34 mouse cellular contexts compared by ENCODE assay signal in the genomic region with DNA sequence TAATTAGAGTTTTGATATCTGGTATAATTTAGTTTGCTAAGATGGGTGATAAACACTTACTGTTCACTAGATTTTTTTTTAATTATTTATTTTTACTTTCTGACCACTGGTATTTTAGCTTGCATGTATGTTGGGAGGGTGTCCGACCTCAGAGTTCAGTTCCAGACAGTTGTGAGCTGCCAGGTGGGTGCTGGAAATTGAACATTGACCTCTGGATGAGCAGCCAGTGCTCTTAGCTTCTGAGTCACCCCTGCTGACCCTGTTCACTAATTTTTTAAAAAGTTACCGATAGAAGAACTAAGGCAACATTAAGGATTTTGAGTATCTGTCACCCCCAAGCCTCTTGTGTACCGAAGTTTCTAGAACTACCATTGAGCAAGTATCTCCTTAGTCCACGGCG. TPM values are rescaled to one million over a fixed set of nuclear protein-coding genes. Genes with fewer than 3 reads are reported as not detected.
"Had no signal": no experiment of that assay in that cellular context is flagged by ENCODE, and none has a peak within 500 bp of the region (broad histone marks: within the 10 kb centered on the region; RNA-seq: fewer than 3 reads in every experiment).

No protein-coding gene starts in this region.

- H3K9ac ChIP-seq: limb, embryonic 12.5 days; limb, embryonic 13.5 days; limb, embryonic 15.5 days; liver, embryonic 12.5 days; liver, embryonic 13.5 days; liver, embryonic 14.5 days; liver, embryonic 15.5 days; liver, postnatal 0 days; lung, embryonic 14.5 days; lung, embryonic 15.5 days; midbrain, embryonic 12.5 days; midbrain, embryonic 13.5 days; midbrain, embryonic 15.5 days; neural tube, embryonic 12.5 days; neural tube, embryonic 13.5 days had no signal

- DNase-seq: left cerebral cortex, postnatal 4 days; liver, embryonic 13.5 days; liver, postnatal 0 days; lung, adult 18-20 months; lung, adult 2 months; lung, embryonic 14.5 days; lung, postnatal 10 days; lung, postnatal 14 days; lung, postnatal 36 days; lung, postnatal 4 days; midbrain, embryonic 14.5 days had no signal

- H3K4me3 ChIP-seq: limb, embryonic 10.5 days; limb, embryonic 12.5 days; limb, embryonic 13.5 days; limb, embryonic 15.5 days; liver, embryonic 12.5 days; liver, embryonic 13.5 days; liver, embryonic 15.5 days; lung, embryonic 15.5 days; megakaryocyte, embryonic 14.5 days; midbrain, embryonic 10.5 days; midbrain, embryonic 12.5 days; midbrain, embryonic 13.5 days; midbrain, embryonic 15.5 days; myocyte; neural tube, embryonic 12.5 days; neural tube, embryonic 13.5 days had no signal

- H3K4me1 ChIP-seq: limb, embryonic 10.5 days; limb, embryonic 12.5 days; limb, embryonic 13.5 days; limb, embryonic 15.5 days; liver, embryonic 13.5 days; lung, embryonic 15.5 days; midbrain, embryonic 10.5 days; midbrain, embryonic 12.5 days; midbrain, embryonic 13.5 days; midbrain, embryonic 15.5 days; neural tube, embryonic 12.5 days; neural tube, embryonic 13.5 days had no signal

- H3K36me3 ChIP-seq: limb, embryonic 10.5 days; limb, embryonic 12.5 days; limb, embryonic 13.5 days; limb, embryonic 15.5 days; liver, embryonic 12.5 days; liver, embryonic 13.5 days; liver, embryonic 15.5 days; lung, embryonic 15.5 days; midbrain, embryonic 10.5 days; midbrain, embryonic 12.5 days; midbrain, embryonic 13.5 days; midbrain, embryonic 15.5 days; neural tube, embryonic 13.5 days had no signal

- H3K27ac ChIP-seq: limb, embryonic 10.5 days; limb, embryonic 12.5 days; limb, embryonic 13.5 days; limb, embryonic 15.5 days; liver, embryonic 12.5 days; liver, embryonic 13.5 days; liver, embryonic 14.5 days; liver, embryonic 15.5 days; lung, embryonic 15.5 days; macrophage; midbrain, embryonic 10.5 days; midbrain, embryonic 12.5 days; midbrain, embryonic 13.5 days; midbrain, embryonic 15.5 days; neural tube, embryonic 12.5 days; neural tube, embryonic 13.5 days had no signal

- H3K9me3 ChIP-seq: limb, embryonic 10.5 days; limb, embryonic 12.5 days; limb, embryonic 13.5 days; limb, embryonic 15.5 days; liver, embryonic 12.5 days; liver, embryonic 13.5 days; liver, embryonic 15.5 days; lung, embryonic 15.5 days; megakaryocyte, embryonic 14.5 days; midbrain, embryonic 10.5 days; midbrain, embryonic 12.5 days; midbrain, embryonic 13.5 days; midbrain, embryonic 15.5 days; neural tube, embryonic 12.5 days; neural tube, embryonic 13.5 days had no signal

- ATAC-seq: liver, embryonic 12.5 days; liver, postnatal 0 days; lung, postnatal 0 days; midbrain, embryonic 13.5 days; midbrain, embryonic 15.5 days; midbrain, embryonic 16.5 days had no signal

- H3K4me2 ChIP-seq: limb, embryonic 12.5 days; limb, embryonic 13.5 days; limb, embryonic 15.5 days; liver, embryonic 11.5 days; liver, embryonic 12.5 days; liver, embryonic 13.5 days; liver, embryonic 15.5 days; lung, embryonic 14.5 days; lung, embryonic 15.5 days; midbrain, embryonic 11.5 days; midbrain, embryonic 12.5 days; midbrain, embryonic 13.5 days; midbrain, embryonic 15.5 days; neural tube, embryonic 12.5 days; neural tube, embryonic 13.5 days had no signal

- H3K27me3 ChIP-seq: limb, embryonic 12.5 days; limb, embryonic 13.5 days; limb, embryonic 15.5 days; liver, embryonic 12.5 days; liver, embryonic 13.5 days; liver, embryonic 15.5 days; lung, embryonic 15.5 days; midbrain, embryonic 12.5 days; midbrain, embryonic 13.5 days; midbrain, embryonic 15.5 days; neural tube, embryonic 12.5 days; neural tube, embryonic 13.5 days had no signal

RNA-seq across cellular contexts. Expression of gene Slc3a1, which starts 20.2 kb away (rescaled TPM):
- total RNA-seq: monocyte, adult 5-6 weeks had no signal
- polyA plus RNA-seq: lung, embryonic 16.5 days; macrophage had no signal
